Mouse (Mus musculus) adrenal gland, adult 8-10 months (tissue): ENCODE measurements around the gene Surf1. TPM values are rescaled to one million over a fixed set of nuclear protein-coding genes. Genes with fewer than 3 reads are reported as not detected.

Experiments used
- DNase-seq: peaks from one replicate; pipeline ENCODE4 v3.0.0; 2022
- total RNA-seq, 4 experiments: library from RNA; stranded (reverse); gene quantifications; 2 replicates each; pipeline ENCODE4 v1.2.4; 2022

Gene Surf1
- 100 to 1,000 TPM; 128 to 137 (median 135) TPM for total RNA-seq

DNA sequence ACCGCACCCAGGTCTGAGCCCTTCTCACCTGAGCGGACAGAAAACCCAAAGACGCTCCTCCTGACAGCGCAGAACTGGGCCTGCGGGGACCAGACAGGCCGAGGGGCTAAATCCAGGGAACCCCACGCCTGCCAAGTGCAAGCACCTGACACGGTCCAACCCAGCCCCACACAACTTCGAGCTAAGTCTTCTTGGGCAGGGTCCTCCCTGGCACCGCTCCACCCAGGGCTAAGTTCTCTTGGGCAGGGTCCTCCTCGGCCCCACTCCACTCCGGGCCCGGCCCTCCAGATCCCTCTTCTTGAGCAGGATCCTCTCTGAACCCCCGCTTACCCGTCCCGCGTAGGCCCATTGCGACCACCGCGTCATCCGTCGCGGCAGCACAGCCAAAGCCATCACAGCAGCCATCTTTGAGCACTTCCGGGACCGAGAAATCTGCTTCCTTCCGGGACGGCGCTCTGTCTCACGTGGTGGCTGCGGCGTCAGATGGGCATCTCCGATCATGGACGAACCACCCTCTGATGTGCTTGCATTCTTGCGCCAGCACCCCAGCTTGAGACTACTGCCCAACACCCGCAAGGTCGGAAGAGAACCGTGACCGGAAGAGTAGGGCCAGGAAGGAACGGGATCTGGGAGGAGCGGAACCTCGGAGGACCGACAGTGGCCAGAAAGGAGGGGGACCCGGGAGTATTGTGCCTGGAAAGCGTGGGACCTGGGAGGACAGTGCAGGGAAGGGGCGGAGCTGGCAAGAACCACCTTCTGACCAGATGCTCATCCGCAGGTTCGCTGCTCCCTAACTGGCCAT, at the start of gene Surf1, which contains the start of gene Surf2:
Surf1 (minus strand) TSS at position 604 of the 802 bp plus-strand sequence.
Surf2 (plus strand) TSS at position 441 of the 802 bp plus-strand sequence.
- DNase-seq: peak; percentile 85

DNA sequence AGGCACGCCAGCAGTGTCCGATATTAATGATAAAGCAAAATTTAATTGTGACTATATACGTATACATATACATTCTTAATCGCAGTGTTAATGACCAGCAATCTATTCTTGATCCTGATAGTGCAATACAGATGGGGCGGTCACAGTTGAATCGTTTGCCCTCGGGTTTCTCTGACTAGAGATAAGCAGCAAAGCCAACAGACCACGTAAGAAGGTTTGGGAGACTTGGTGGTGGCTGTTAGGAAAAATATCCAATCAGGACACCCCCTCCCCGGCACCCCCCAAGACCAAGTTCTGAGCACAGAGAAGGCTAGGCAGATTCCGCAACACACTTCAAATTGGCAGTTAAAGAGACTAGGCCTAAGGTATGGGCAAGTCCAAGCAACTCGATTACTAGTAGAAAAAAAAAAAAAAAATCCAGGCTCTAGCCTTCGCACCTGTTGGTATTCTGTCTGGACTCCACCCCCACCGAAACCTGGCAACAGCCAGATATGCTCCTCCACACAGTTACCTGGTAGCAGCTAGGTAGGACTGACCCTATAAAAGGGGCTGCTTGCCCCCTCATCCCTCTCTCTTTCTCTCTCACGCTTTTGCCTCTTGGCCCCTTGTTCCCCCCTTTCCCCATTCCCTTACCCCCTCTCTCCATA, 48.5 kb upstream of the Surf1 start:
- DNase-seq: no peak

DNA sequence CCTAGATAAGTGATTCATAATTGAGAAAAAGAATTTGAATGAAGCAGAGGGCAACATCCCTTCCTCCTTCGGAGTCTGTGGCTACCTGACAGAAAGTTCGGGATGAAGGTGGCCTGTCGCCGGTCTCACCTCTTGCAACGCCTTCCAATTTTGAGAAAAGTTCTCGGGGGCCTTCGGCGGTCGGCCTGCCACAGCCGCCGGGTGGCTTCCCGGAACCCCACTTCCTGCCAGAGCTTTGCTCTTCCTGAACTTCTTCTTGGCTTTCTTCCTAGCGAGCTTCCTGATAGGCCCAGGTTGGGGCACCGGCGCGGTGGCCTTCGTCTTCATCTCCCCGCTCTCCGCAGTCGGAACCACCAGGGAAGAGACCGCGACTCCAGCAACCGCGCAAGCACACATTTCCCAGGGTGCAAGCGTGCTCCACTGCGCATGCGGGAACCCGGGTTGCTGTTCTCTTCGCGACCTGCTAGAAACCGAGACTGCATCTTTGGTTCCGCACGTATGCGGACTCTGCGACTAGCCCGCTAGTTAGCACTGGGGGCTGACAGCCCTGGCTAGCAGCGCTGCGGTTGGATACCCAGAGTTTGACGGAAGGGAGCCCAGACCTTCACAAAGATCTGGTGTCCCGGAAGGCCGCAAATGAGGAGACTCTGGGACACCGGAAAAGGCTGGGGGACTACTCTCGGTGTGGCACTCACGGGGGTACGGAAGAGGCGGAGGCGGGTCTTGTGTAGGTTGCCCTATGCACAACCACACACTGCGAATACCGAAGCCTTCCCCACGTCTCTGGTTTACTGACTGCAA, 47.8 kb upstream of the Surf1 start, which contains the start of gene Rexo4:
Rexo4 (minus strand) TSS at position 464 of the 801 bp plus-strand sequence.
- peak; percentile 90 for DNase-seq

DNA sequence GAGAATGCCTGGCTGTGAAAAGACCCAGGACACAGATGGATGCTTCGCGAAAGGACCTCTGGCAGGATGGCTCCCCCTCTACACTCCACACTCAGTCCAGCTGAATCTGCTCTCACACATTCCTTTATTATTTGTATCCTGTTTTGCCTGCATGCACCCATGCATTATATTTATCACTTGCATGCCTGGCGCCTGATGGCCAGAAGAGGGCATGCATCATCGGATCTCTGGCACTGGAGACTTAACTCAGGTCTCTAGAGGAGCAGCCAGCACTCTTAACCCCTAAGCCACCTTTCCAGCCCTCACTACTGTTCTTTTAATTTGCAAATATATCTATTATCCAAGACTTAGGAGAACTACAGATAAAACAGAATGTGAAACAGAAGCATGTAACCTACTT, 44.4 kb upstream of the Surf1 start:
- DNase-seq: no peak

DNA sequence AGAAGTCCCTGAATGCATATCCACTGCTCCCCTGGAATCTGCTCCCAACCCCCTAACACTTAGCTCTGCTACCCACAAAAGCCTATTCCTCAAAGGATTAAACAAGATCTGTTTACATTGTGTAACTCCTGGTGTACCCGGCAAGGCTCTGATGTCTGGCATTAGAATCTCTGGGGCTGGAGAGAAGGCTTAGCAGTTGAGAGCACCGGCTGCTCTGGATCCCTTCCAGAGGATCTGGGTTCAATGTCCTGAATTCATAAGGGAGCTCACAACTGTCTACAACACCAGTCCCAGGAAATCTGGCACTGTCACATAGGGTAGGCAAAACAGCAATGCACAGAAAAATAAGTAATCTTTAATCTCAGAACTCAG, 41.1 kb upstream of the Surf1 start:
- no peak for DNase-seq

DNA sequence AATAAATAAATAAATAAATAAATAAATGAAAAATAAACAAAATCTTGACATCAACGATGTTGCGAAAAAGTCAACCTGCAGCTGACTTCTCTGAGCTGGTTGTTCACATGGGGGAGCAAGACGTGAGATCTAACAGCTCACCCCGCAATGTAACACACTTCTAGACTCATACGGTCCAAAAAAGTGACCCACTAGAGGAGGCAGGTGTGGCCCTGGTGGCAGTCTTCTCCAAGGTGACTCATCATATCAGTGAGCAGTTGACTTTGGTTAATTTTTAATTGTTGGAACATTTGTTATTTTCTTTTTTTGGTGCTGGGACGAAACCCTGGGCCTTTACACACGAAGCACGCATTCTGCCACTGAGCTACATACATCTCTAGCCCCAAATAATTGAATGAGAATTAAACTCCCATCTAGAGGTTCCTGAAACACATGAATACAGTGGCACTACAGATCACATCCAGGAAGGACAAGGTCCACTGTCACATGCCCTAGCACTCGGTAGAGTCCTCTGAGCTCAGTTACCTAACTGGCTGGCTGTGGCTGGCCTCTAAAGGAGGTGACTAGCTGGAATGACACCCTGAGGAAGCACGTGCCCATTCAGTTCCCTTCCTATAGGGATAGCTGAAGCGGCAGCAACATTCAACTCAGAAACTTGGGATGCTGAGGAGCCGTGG, 40.6 kb upstream of the Surf1 start:
- DNase-seq: no peak

DNA sequence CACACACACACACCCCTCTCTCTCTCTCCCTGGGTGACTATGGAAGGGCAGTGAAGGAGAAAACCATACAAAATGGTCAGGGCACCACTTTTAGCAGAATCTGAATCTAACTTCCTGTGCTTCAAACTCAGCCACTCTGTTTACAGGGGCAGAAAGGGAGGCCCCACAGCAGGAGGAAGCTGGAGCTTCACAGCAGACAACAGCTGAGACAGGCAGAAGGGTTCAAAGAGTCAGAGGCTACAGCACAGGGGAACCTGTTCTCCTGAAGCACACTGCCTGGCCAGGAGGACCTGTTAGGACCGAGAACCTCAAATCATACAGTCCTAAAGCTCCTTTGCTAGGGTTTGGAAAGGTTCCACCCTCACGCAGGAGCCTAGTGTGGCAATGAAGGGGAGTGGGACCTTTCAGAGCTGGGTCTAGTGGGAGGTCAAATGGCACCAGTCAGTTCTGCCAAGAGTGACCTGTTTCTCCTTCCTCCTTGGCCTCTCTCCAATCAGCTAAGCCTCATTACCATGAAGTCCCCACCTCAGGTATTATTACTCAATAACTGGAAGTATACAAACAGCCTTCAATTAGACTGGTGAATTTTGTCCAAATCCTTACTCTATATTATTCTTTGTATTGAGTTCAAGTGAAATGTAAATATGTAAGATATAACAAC, 38.5 kb upstream of the Surf1 start:
- DNase-seq: no peak

DNA sequence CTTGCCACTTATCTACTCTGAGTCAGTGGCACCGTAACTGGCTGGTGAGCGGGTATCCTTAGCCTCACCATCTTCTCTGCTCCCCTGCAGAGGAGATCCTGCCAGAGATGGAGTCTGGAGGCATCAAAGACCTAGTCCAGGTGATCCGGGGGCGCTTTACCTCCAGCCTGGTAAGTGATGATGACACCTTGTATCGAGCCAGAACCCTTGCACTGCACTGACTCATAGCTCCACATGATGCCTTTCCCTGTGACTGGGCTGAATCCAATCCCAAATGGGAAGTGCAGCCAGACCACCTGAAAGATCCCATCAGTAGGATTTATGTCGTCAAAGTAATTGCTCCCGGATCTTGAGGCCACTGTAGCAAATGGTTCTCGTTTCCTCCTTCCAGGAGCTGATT, 36.5 kb upstream of the Surf1 start:
- DNase-seq: no peak

DNA sequence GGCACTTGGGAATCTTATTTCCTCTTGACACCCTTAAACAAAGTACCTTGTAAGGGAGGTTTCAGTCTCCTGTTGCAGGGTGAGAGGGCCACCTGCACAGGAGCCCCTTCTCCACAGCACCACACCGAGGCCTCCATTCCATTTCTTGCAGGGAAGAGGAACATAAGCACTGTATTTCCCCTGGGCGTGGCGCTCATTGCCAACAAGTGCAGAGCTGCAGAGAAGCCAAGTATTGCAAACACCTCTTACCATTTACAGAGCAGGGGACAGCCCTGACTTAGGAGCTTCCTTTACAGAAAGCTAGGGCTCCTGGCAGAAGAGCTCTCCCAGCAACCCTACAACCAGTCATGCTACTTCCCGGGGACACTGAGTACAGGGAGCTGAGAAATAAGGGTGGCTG, 35.9 kb upstream of the Surf1 start:
- no peak for DNase-seq

DNA sequence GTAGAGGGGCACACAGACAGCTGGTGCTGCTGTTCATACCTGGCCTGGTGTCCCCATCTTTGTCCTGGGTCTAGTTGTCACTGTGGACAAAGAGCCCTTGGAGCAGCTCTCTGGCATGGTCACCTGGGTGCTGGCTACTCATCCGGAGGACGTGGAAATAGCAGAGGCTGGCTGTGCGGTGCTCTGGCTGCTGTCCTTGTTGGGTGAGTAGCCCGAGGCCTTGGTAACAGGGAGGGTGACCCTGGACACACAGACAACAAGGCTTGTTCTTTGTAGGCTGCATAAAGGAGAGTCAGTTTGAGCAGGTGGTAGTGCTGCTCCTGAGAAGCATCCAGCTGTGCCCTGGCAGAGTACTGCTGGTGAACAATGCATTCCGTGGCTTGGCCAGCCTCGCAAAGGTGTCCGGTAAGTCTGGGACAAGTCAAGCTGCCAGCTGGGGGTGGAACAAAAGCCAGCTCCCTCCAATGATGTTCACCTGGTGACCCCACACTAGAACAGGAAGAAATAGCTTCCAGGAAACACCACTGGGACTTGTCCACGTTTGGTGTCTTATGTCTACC, 35.1 kb upstream of the Surf1 start:
- no peak for DNase-seq

DNA sequence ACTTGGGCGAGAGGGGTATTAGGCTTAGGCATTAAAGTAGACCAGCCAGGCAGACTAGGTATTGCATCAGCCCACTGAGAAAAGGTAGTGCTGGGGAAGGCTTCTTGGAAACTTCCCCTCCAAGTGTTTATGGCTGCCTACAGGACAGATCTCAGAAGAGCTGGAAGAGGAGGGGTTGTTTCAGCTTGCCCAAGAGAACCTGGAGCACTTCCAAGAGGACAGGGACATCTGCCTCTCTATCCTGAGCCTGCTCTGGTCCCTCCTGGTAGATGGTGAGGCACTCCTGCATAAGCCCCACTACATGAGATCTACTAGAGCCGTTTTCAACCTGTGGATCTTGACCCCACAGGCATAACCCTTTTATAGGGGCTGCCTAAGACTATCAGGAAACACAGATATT, 34.1 kb upstream of the Surf1 start:
- no peak for DNase-seq

DNA sequence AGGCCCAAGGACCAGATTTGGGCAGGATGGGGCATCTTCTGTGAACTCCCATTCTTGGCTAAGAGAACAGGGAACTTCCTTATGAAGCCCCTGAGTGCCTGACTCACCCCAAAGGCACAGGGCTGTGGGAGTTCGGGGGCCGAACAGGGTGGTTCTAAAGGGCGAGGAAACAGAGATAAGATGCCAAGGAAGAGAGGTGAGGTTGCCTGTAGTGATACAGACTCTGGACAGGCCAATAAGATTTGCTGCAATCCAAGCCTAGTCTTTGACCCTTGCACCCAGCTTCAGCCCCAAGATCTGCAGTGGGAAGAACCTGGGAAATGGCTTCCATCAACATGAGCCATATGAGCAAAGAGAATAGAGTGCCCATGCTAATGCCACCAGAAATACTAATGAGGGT, 26.9 kb upstream of the Surf1 start:
- no peak for DNase-seq

DNA sequence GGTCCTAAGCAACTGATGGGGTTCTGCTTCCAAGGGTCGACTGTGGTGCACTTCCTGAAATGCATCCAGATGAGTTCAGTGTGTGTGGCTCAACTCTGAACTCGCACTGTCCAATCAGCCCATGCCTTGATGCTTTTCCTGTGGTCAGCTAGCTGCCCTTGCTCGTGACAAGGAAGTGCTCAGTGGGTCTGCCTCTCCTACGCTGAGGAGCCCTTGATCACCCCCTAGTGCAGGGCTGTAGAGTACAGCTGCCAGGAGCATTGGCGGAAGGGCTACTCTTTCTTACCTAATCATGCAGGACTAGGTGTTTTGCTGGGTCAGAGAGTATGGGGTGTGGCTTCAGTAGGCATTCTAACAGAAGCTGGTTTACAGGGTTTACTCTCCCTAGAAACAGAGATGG, 25.2 kb upstream of the Surf1 start:
- no peak for DNase-seq

DNA sequence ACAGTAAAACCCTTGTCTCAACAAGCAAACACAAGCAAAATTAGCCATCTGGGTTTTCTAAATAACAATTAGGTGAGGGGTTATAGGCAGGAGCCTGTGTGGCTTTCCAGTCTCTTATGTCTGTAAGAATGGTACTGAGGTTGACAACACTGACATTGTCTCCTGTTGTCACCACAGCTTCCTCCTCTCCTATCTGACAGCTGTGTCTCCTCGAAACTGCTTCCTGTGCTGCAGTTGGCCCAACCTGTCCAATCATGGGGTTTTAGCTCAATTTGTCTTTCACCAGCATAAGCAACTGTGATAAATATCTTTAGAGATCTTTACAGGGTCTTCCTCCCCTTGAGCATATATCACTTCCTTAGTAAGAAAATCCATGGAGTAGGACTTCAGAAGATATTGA, 20.1 kb upstream of the Surf1 start:
- no peak for DNase-seq

DNA sequence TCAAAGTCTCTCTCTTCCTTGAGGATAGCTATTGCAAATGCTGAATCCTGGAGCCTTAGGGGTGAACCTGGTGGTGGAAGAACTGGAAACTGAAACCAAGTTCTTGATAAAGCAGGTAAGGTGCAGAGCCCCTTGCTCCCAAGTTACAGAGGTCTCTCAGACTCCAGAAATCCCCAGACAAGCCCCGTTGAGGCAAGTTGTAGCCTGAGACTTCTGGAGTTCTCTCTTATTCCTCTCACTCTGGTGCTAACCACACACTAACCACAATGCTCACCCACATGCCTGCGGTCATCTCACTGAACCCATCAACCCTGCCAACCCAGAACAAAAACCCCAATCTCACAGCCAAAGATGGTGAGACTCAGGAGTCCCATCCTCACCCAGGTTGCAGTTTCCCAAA, 19.0 kb upstream of the Surf1 start:
- no peak for DNase-seq

DNA sequence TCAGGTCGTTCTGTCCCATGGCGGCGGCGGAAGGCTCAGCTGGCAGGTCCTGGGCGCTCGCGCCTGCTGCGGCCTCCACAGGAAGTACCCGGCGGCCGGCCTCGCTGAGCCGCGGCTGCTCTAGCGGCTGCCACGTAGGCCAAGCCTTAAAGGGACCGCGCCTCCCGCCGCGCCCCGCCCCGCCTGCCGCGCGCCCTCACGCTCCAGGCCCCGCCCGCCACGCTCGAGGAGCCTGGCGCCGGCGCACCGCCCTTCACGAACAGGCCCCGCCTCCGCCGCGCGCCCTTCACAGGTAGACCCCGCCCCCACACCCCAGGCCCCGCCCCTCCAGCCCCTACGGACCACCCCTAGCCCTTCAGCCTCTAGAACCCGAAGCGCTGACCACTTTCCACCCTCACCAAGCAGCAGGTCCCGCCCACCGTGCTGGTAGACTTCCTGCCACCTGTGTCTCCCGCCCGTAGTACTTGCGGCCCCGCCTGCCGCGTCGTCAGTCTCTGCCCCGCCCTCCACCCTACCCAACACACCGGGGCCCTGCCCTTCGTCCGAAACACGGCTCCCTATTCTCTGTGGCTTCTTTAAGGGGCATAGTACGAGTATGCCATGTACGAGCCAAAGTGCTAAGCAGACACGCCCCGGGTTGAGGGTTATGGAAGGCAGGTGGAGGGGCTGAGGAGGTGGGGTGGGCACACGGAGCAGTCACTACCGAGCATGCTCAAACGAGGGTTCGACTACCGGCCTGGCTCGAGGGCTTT, 17.1 kb upstream of the Surf1 start, which contains the start of the genes Surf4 and Stkld1:
Surf4 (minus strand) TSS at position 625 of the 752 bp plus-strand sequence.
Stkld1 (plus strand) TSS at position 744 of the 752 bp plus-strand sequence.
- DNase-seq: peak; percentile 93

DNA sequence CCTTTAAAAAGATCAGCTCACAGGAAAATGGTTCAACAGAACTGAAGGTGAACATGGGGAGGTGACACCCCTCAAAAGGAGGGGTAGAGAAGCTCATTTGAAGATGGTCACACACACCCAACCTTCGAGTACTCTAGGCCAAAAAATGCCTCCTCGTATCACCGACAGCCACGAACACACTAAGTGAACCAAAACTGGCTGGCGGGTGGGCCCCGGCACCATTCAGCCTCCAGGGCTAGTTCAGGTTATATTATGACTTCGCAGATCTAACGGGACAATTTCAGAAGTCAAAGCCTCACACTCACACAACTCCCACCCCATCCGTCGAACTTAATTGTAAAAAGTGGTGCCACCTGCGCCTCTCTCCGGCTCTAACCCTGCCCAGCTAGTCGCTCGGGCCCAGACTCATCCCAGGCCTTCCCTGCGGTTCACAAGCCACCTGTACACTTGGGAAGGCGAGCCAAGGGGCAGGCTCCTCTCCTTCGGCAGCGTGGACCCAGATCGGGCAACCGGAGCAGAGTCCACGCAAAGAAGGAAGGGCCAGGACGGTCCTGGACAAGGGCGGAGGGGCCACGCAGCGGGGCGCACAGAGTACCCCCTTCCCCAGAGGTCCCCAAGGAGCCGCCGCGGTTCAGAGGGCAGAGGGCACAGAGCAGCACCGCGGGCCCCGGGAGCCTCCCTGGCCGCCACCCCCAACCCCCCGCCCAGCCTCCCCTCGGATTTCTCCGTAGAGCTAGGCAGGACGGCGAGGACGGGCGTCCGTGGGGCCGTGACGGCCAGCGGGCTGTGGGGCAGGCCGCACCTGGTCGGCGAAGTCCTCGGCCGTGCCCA, 16.4 kb upstream of the Surf1 start:
- no peak for DNase-seq

DNA sequence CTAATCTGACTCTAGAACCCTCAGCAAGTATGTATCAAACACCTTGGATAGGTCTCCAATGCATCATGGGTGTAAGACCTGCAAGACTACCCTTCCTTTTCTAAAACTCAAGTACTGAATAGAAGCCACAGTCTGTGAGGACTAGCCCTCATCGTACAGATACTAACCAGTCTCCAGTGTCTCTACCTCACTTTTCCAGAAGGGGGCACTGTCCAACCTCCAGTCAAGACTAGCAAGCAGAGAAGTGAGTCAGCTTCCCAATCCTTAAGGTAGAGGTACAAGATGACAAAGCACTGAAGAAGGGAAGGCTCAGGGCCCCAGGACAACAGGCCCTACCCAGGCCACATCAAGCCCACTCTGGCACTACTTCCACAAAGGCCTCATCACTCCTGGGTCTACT, 14.1 kb upstream of the Surf1 start:
- DNase-seq: peak; percentile 64

DNA sequence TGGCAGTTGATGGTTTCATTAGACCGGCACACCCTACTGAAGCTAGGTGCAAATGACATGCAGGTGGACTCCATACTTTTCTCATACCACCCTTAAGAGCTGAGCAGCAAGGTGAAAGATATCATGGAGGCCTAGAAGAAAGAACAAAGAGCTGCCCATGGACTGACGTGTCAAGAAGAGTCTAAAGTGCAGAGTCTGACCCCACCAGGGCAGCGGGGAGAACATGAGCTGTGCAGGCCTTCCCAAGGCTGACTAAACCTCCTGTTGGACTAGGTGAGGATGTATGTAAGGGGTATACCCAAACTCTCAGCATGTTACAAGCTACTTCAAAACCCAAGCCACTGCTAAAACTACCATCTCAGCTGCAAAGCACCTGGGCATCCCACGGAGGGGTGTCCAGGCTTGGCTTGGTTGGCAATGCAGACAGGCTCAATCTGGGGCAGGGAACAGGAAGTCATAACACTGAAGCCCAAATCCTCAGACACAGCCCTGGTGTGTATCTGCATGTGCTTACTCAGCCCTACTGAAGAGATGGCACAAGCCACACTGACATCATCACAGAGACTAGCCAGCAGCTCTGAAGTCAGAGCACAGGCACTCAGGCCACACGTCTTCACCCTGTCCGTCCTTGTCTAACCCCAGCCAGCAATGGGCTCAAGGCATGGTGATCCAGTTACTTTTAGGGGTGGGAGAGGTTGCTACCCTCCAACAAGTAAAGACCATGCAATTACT, 11.6 kb upstream of the Surf1 start:
- DNase-seq: no peak
